ENCODE assay signal across 8 mouse cellular contexts in the genomic region with DNA sequence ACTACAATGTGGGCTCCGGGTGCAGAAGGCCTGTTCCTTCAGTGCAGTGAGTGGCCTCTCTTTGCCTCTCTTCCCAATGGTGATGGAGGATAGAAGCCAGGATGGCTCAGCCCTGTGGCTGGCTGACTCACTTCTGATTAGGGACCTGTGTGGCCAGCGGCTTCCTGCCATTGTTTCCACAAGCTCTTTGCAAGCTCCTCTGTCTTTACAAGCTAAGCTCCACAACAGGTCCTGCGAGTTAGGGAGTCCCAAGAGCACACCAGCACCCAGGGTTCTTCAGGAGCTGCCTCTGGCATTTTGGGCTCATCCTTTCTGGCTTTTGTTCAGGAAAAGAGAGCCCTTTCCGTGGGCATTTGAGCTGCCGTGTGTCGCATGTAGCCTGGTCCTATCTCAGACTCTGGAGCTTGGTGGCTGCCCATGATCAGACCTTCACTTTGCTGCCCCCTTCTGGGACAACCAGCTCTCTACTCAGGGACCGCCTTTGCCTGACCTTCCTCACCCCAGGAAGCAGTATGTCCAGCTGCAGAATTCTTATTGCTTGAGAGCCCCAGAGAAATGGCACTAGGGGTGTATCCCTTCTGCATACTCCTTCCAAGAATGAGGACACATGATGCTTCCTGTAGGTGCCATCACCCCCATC.
DNase-seq lines count a peak whose midpoint lies in the region; ATAC-seq and TF ChIP-seq lines count a peak whose summit lies in the region.

No protein-coding gene starts in this region.

- H3K4me1 ChIP-seq in cerebellum, adult 2 months (ENCODE audit: control insufficient read depth, insufficient read depth, low read length): peaks cover 55% of the 10 kb centered on the region

- no peak for TF ChIP-seq POLR2A in cerebellum, adult 2 months (IDR thresholded peaks at IDR 0.05; ENCODE audit: borderline replicate concordance, insufficient read depth, low read length)

- no peaks in the 10 kb centered on the region for H3K27me3 ChIP-seq in cerebellum, adult 2 months (ENCODE audit: control insufficient read depth, insufficient read depth, low read length)

- WGBS in cerebellum, adult 2 months: 18% methylated on average over 7 of the region's 7 CpGs

- peak; percentile 71 for ATAC-seq in frontal cortex, adult (ENCODE audit: low TSS enrichment)
- peak; percentile 85 to 90 for ATAC-seq in hematopoietic stem cell, adult 5-6 weeks (replicated peaks in 1 of 2; ENCODE audit: insufficient read depth in 1 of 2, low FRiP score in 2 of 2, low TSS enrichment in 1 of 2, low read depth in 1 of 2, poor library complexity in 2 of 2, severe bottlenecking in 2 of 2)

- no peak overlapping the region for H3K4me3 ChIP-seq in cerebellum, adult 2 months (replicated peaks; ENCODE audit: insufficient read depth, low read depth, low read length)

- peak; percentile 84 for TF ChIP-seq CTCF in cerebellum, adult 2 months (IDR thresholded peaks at IDR 0.05; ENCODE audit: borderline replicate concordance, insufficient read depth, low read depth, low read length)

- DNase-seq in NIH3T3 (ENCODE audit: low read depth): peak; percentile 73
- DNase-seq in cerebellum, adult 2 months: peak; percentile 86 to 87
- DNase-seq in layer of hippocampus, postnatal 36 days: peak; percentile 56 to 72
- DNase-seq in lung, postnatal 25 days (ENCODE audit: low spot score): peak; percentile 90
- DNase-seq in retina, embryonic 14.5 days (ENCODE audit: low spot score): peak; percentile 87
- peak; percentile 86 for DNase-seq in thymus, postnatal 4 days

- 0 out of 2 replicates have a peak overlapping the region, but pooled peaks have one; percentile 18 for H3K27ac ChIP-seq in cerebellum, adult 2 months (ENCODE audit: insufficient read depth, low read length)
